Mouse (Mus musculus) cerebellum, adult 9-10 months (tissue): ENCODE data around the gene Cenpl.
"Not testable (repeated sequence)": the region's sequence is repeated elsewhere in the genome, so short reads cannot be mapped to it uniquely, and the experiment has no call there.

ENCODE experiments used
- DNase-seq: peaks from one replicate; pipeline ENCODE4 v3.0.0; 2022

Gene Cenpl

GRCm38 (mm10) chr1:161070352-161071271 lies at the start of gene Cenpl, which contains the start of gene Dars2:
Gene Cenpl, plus strand, starts transcription at chr1:161070713.
Gene Dars2, minus strand, starts transcription at chr1:161070658.
- peak; percentile 96 for DNase-seq

DNA sequence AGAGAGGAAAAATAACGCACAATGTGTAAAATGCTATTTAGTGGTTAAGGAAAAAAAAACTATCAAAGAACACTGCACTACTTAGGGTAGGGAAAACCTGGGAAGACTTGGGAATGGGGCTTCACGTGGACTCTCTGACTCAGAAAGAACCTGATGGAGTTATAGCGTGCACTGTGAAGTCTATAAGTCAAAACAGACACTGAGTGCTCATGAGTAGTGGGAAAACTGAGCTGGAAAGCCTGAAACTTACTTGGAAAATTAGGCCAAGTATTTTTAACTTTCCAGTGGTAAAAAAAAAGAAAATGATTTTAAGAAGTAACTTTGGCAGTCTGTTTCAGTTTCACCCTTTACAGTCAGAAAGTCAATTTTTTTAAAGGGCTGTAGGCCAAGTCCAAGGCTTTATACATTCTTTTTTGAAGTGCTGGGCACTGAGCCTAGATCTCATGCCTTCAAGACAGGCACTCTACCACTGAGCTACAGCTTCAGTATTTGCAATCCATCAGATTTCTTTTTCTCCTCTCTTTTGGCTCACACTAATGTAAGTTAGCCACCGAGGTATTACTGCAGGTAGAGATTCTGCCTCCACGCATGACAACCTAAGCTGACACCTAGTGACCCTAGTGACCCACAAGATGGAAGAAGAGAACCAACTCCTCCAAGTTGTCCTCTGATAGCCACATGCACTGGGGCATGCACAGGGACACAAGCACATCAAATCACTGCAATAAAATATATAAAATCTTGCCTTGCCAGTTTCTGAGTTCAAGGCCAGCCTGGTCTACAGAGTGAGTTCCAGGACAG lies 44.9 kb upstream of the Cenpl start:
- DNase-seq: no peak

GRCm38 (mm10) chr1:161027196-161027595 lies 43.3 kb upstream of the Cenpl start:
- DNase-seq: no peak

- not testable (repeated sequence) for DNase-seq
Measured at GRCm38 (mm10) chr1:161028427-161028826, 42.1 kb upstream of the Cenpl start.

- no peak for DNase-seq
Measured at GRCm38 (mm10) chr1:161030058-161030457, 40.5 kb upstream of the Cenpl start.

GRCm38 (mm10) chr1:161031881-161032280 lies 38.6 kb upstream of the Cenpl start:
- no peak for DNase-seq

GRCm38 (mm10) chr1:161032345-161032744 lies 38.2 kb upstream of the Cenpl start:
- DNase-seq: no peak

DNA sequence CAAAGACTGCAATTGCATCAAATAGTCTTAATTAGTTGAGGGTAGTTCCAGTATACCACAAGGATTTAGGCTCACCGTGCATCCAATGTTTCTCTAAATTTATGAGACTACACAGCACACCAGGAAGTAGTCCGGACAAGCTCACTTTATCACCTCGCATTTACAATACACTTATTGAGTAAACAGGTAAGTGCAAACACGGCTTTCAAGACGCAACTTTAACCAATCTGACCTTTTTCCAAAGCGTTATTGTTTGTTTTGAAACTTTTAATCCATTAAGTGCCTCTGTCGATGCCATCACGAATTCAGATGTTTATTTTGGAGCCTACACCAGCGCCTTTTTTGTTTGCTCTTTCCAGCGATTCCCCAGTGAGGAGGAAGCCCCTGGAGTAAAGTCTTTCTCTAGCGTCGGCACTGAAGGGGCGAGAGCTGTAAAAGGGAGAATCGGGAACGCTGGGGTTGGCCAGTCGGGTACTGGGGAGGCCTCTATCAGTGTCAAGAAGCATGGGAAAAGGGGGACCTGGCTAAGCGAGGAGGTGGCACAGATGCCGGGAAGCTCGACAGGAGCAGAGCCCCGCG lies 36.6 kb upstream of the Cenpl start:
- DNase-seq: no peak

DNA sequence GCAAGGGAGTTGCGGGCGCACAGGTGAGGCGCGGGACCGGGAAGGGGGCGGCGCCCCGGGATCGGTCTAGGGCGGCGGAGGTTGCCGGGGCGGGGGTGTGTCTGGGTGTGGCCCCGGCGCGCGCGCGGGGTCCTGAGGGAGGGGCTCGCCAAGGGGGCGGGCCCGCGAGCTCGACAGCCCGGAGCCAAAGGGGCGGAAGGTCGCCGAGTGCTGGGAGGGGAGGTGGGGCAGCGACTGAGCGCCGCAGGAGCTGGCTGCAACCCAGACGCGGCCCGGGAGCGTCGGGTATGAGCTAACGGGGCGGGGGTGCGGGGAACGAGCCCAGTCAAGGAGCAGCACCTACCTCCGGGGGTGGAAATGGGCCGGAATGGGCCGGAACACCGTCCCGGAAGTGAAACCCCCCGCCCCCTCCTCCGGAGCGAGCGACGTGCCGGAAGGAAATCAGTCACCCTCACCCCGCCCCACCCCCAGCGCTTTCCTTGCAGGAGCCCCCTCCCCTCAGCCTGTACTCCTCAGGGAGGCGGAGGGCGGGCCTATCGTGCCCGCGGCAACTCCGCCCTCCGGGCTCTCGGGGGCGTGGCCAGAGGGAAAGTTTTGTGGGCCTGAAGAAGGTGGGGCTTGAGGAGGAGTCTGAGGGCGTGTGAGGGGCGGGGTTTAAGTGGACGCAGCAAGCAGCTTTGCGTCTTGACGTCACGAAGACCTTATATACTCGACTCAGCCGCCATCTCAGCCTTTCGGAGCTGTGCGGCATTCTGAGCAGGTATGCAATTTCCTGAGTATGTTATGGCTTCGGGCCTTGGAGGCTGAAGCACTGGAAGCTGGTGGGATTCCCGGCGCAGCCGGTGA lies 35.9 kb upstream of the Cenpl start, which contains the start of gene Zbtb37:
Gene Zbtb37, minus strand, starts transcription at position 415 of the 846 bp plus-strand sequence.
- DNase-seq: peak; percentile 99

- no peak for DNase-seq
Measured at GRCm38 (mm10) chr1:161035281-161035785, 35.2 kb upstream of the Cenpl start.

- peak; percentile 70 for DNase-seq
Measured at GRCm38 (mm10) chr1:161035786-161036404, 34.6 kb upstream of the Cenpl start.

DNA sequence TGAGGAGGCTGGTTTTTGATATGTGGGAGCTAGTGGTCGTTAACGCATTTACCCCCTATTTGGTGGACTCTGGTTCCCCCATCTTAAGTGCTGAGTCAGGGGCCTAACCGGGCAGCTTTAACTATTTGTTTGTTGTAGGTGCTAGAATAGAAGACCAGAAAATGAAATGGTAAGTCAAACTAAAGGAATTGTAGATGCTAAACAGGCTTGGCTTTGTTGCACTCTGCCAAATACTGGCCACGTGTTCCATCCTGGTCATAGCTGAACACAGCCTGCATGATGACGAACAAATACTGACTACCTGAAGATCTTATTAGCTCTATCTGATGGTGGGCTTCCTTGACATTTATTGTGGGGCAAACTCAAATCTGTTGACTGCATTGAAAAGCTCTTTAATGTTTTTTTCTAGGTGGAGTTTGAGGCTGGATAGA lies 34.1 kb upstream of the Cenpl start:
- DNase-seq: peak; percentile 27

- no peak for DNase-seq
Measured at GRCm38 (mm10) chr1:161037026-161037425, 33.5 kb upstream of the Cenpl start.

- DNase-seq: no peak
Measured at GRCm38 (mm10) chr1:161037599-161037998, 32.9 kb upstream of the Cenpl start.

GRCm38 (mm10) chr1:161038004-161038403 lies 32.5 kb upstream of the Cenpl start:
- DNase-seq: no peak

DNA sequence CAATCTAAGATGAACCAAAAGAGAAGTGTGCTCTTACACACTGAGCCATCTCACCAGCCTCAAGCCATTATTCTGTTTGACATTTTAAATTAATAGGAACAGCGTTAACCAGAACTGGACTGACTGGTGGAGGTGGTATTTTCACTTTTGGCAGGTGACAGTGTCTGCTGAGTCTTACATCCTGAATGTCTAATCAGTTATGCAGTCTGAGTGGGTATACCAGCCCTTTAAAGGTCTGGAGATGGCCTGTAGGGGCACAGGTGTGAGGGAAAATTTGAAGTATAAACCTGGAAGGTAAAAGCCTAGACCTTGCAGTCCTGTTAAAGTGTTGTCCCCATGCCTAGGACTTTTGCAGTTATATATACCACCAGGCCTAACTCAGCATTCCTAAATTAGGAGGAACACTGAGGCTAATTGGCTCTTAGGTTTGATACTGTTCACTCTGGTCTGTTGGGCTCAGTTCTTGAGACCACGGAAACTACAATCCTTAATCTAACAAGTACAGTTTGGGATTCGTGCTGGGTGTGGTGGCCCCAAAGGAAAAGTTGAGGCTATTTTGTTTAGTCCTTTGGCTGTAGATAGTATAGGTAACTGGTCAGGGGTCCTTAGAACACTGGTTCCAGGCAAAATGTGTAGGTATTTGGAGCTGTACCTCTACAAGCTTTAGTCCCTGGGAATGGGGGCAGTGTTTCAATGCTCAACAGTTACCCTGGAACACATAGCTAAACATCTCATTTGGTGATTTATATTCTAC lies 31.4 kb upstream of the Cenpl start:
- no peak for DNase-seq

DNA sequence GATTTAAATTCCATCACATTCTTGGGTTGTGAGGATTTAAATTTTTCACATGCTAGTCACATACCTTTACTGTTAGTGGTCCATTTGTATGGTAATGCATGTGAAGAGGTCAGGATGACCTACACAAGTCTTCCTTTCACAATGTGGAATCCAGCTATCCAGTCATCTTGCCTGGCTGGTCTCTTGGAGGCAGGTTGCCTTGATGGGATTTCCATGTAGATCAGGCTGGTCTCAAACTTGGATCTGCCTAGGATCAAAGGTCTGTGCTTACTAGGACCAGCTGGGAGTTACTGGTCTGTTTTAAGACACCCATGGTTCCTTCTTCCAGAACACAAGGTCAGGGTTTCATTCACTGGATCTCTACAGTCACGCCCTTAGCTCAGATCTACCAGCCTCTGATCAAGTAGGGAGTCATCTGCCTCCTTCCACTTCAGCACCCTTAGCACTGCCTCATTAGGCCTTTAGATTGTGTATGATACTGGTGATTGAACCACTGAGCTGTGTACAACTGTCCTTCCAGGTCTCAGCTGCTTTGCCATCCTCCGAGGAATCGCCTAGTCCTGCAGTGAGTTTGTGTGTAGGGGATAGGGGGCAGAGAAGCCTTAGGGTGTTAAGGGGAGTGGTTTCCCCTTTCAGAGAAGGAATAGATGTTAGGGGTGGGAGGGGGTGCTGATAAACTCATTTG lies 30.6 kb upstream of the Cenpl start:
- no peak for DNase-seq

- no peak for DNase-seq
Measured at GRCm38 (mm10) chr1:161040426-161040770, 30.1 kb upstream of the Cenpl start.

DNA sequence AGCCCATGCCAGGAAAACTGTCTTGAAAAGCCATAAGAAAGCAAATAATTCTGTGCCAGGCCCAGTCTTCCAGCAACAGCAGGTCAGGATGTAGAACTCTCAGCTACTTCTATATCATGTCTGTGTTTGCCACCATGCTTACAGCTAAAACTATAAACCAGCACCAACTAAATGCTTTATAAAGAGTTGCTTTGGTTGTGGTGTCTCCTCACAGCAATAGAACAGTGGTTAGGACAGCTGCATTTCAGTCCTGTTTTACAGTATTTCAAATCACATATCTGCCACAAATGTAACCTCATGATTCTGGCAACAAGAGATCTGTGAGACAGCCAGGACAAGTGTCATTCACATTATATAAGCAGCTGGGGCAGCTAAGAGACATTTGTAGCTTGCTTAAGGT lies 29.7 kb upstream of the Cenpl start:
- no peak for DNase-seq
